In the genomic region with DNA sequence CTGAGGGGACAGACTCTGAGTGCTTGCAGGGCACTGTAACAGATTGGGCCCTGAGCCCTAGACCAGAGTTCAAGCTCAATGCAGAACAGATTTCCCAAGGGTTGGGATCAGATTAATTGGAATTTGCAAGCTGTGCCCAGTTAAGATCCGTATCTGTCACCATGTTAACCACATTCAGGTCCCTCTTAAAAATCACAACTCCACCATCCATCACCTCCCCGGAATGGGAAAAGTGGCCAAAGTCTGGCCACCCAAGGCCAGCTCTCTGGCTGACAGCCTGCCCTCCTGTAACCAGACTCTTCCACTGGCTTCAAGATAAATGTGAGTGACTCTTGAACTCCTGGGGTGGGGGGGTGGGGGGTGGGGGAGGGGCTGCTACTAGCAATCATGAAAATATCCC, we compare ENCODE assay signal across 13 mouse cellular contexts.
DNase-seq lines count a peak whose midpoint lies in the region.
"Had no signal": no experiment of that assay in that cellular context is flagged by ENCODE, and none has a peak within 500 bp of the region (broad histone marks: within the 10 kb centered on the region; RNA-seq: fewer than 3 reads in every experiment).

No protein-coding gene starts in this region.

- DNase-seq in adrenal gland, adult (ENCODE audit: inconsistent age in 2 of 2, low spot score in 1 of 2) = peak; percentile 83 to 87
- no peak for DNase-seq in adrenal gland, postnatal 4 days (ENCODE audit: low spot score in 2 of 2)
- peak; percentile 25 for DNase-seq in ovary, adult 18-20 months (ENCODE audit: low spot score)
- DNase-seq in ovary, postnatal 10 days (ENCODE audit: low spot score) = no peak
- peak; percentile 57 for DNase-seq in gastrocnemius, postnatal 14 days
- DNase-seq in spleen, postnatal 36 days (ENCODE audit: low spot score in 2 of 2) = no peak
- no peak for DNase-seq in heart, adult 11 months
- DNase-seq: cerebellum, adult 9-10 months; lung, adult 18-20 months; lung, postnatal 14 days; right cerebral cortex, postnatal 25 days; thymus, adult 18-20 months; thymus, postnatal 36 days had no signal

- intact Hi-C loops in gastrocnemius, postnatal 14 days (cut with DNase I; ENCODE audit: low total_unique reads) = no loop called here

Comparison
In these comparisons a context has a peak if more than half of its experiments do, and no peak if none do; other contexts are left out.
1. DNase-seq: peak in adrenal gland, adult (2 of 2), ovary, adult 18-20 months (single experiment) and gastrocnemius, postnatal 14 days (single experiment); none in adrenal gland, postnatal 4 days (0 of 2), ovary, postnatal 10 days (single experiment), spleen, postnatal 36 days (0 of 2) and heart, adult 11 months (single experiment).